Mouse (Mus musculus) retina, adult 2 months (tissue): Measurements from ENCODE around the gene Olfr1228.

Experiments used
- DNase-seq: peaks from one replicate; pipeline ENCODE4 v3.0.0-alpha.2; 2012; ENCODE audit warnings: low read depth, low spot score

Gene Olfr1228

GRCm38 (mm10) chr2:89253962-89254361 lies at the start of gene Olfr1228:
Gene Olfr1228 (minus strand): TSS chr2:89254062.
- no peak for DNase-seq

GRCm38 (mm10) chr2:89297168-89297567 lies 43.3 kb upstream of the Olfr1228 start, which contains the start of gene Olfr1230:
Gene Olfr1230 (minus strand): TSS chr2:89297268.
- no peak for DNase-seq

- DNase-seq = no peak
Measured at GRCm38 (mm10) chr2:89287914-89288313, 34.1 kb upstream of the Olfr1228 start, which contains the start of gene Olfr1229. Gene Olfr1229 (minus strand): TSS chr2:89288014.

GRCm38 (mm10) chr2:89199948-89200347 lies 53.9 kb downstream of the Olfr1228 start, which contains the start of gene Olfr1226:
Gene Olfr1226 (minus strand): TSS chr2:89200048.
- DNase-seq = no peak
